Mouse (Mus musculus): Measurements from ENCODE around the gene Tns2. TPM values are rescaled to one million over a fixed set of nuclear protein-coding genes. Genes with fewer than 3 reads are reported as not detected.
"Not testable (repeated sequence)": the region's sequence is repeated elsewhere in the genome, so short reads cannot be mapped to it uniquely, and the experiment has no call there.

The Tns2 gene
- total RNA-seq (2021), result 10 to 100 TPM; 65.8 to 70.3 TPM

- peak; percentile 86 for DNase-seq
Measured at GRCm38 (mm10) chr15:102100161-102100981, at the start of gene Tns2. TSS of gene Tns2 (plus strand) at chr15:102100413.

- DNase-seq, result peak; percentile 68
Measured at GRCm38 (mm10) chr15:102051920-102052683, 48.1 kb upstream of the Tns2 start.

- DNase-seq, result peak; percentile 31
Measured at GRCm38 (mm10) chr15:102056495-102057174, 43.6 kb upstream of the Tns2 start.

- peak; percentile 97 for DNase-seq
Measured at GRCm38 (mm10) chr15:102065661-102066325, 34.4 kb upstream of the Tns2 start.

GRCm38 (mm10) chr15:102070476-102071467 lies 29.4 kb upstream of the Tns2 start:
- no peak for DNase-seq

- DNase-seq, result no peak
Measured at GRCm38 (mm10) chr15:102072963-102073558, 27.2 kb upstream of the Tns2 start.

- DNase-seq, result peak; percentile 99
Measured at GRCm38 (mm10) chr15:102073559-102074069, 26.6 kb upstream of the Tns2 start, which contains the start of gene Eif4b. TSS of gene Eif4b (plus strand) at chr15:102073773.

- DNase-seq, result peak; percentile 73
Measured at GRCm38 (mm10) chr15:102074070-102074731, 26.0 kb upstream of the Tns2 start.

- DNase-seq, result no peak
Measured at GRCm38 (mm10) chr15:102074876-102075585, 25.2 kb upstream of the Tns2 start.

- no peak for DNase-seq
Measured at GRCm38 (mm10) chr15:102077111-102077677, 23.0 kb upstream of the Tns2 start.

- DNase-seq, result no peak
Measured at GRCm38 (mm10) chr15:102079221-102079620, 21.0 kb upstream of the Tns2 start.

- not testable (repeated sequence) for DNase-seq
Measured at GRCm38 (mm10) chr15:102079924-102080323, 20.3 kb upstream of the Tns2 start.

- DNase-seq, result no peak
Measured at GRCm38 (mm10) chr15:102080429-102080828, 19.8 kb upstream of the Tns2 start.

GRCm38 (mm10) chr15:102082148-102082547 lies 18.1 kb upstream of the Tns2 start:
- DNase-seq, result no peak

GRCm38 (mm10) chr15:102083028-102083427 lies 17.2 kb upstream of the Tns2 start:
- DNase-seq, result no peak

GRCm38 (mm10) chr15:102089914-102090585 lies 10.2 kb upstream of the Tns2 start:
- peak; percentile 12 for DNase-seq

- DNase-seq, result no peak
Measured at GRCm38 (mm10) chr15:102091063-102091679, 9.0 kb upstream of the Tns2 start.

- DNase-seq, result no peak
Measured at GRCm38 (mm10) chr15:102091688-102092087, 8.5 kb upstream of the Tns2 start.

Measured in heart, postnatal 4 days (tissue).